Comparison of ENCODE assay signal across 14 mouse cellular contexts in genomic region chr7:126017455-126017854, GRCm38 (mm10).
"Had no signal": no experiment of that assay in that cellular context is flagged by ENCODE, and none has a peak within 500 bp of the region (broad histone marks: within the 10 kb centered on the region; RNA-seq: fewer than 3 reads in every experiment).

No protein-coding gene starts in this region.

- ATAC-seq: midbrain, embryonic 16.5 days had no signal

- DNase-seq: lung, adult 18-20 months; lung, embryonic 14.5 days; lung, postnatal 10 days; lung, postnatal 4 days; midbrain, embryonic 14.5 days; right cerebral cortex, postnatal 14 days; thymus, adult 18-20 months; thymus, postnatal 14 days; thymus, postnatal 36 days had no signal

- H3K9me3 ChIP-seq: midbrain, embryonic 10.5 days; midbrain, embryonic 12.5 days; neural tube, embryonic 12.5 days had no signal

- H3K27me3 ChIP-seq: midbrain, embryonic 12.5 days; neural tube, embryonic 12.5 days had no signal

- H3K27ac ChIP-seq: midbrain, embryonic 10.5 days; midbrain, embryonic 12.5 days; neural tube, embryonic 12.5 days had no signal

- H3K4me2 ChIP-seq: lung, embryonic 14.5 days; midbrain, embryonic 12.5 days; neural tube, embryonic 12.5 days had no signal

- H3K4me3 ChIP-seq: midbrain, embryonic 10.5 days; midbrain, embryonic 12.5 days; myocyte; neural tube, embryonic 12.5 days had no signal

- H3K36me3 ChIP-seq: midbrain, embryonic 10.5 days; midbrain, embryonic 12.5 days; neural tube, embryonic 12.5 days had no signal

- H3K9ac ChIP-seq: lung, embryonic 14.5 days; midbrain, embryonic 12.5 days; neural tube, embryonic 12.5 days had no signal
